ENCODE assay signal across 8 mouse cellular contexts in the genomic region with DNA sequence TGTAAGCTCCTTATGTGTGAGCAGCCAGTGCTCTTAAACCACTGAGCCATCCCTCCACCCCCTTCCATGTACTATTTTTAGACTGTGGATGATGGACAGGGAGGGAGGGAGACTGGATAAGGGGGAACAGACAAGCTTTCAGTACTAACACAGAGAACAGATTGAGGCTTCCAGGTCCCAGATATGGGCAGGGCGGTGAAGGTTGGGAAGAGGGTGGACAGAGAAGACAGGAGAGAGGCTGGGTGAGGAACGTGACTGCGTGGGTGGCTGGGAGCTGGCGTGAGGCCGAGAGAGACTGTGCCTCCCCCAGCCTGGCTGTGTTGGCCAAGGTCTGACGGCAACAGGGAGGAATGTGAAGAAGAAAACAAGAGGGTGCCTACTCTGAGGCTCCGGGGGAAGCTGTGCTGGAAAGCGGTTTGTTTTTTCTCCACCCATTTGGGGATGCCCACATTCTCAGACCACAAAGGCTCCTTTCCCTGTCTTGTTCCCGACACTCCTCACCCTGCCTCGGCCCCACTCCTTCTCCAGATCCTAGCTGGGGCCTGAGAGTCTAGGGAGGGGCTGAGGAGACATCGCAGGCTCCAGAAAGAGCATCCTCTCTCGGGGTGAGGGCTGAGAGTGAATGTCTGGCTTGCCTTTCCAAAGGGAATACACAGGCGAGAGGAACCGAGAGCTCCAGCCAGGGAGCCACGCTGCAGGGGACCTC. TPM values are rescaled to one million over a fixed set of nuclear protein-coding genes. Genes with fewer than 3 reads are reported as not detected.
DNase-seq lines count a peak whose midpoint lies in the region; ATAC-seq and TF ChIP-seq lines count a peak whose summit lies in the region.

No protein-coding gene starts in this region.

- no peak overlapping the region for H3K9ac ChIP-seq in forebrain, postnatal 0 days

- peak; percentile 98 for DNase-seq in 3T3-L1 (ENCODE audit: low read depth, low spot score)
- peak; percentile 91 for DNase-seq in adrenal gland, postnatal 14 days
- peak; percentile 51 for DNase-seq in forebrain, postnatal 0 days
- DNase-seq in heart, postnatal 25 days (ENCODE audit: low spot score): peak; percentile 79
- DNase-seq in layer of hippocampus, postnatal 10 days (ENCODE audit: low spot score in 2 of 2): peak; percentile 73 to 76
- peak; percentile 82 for DNase-seq in lung, postnatal 14 days
- peak; percentile 94 for DNase-seq in testis, postnatal 10 days (ENCODE audit: low spot score)

- ATAC-seq in forebrain, postnatal 0 days: peak; percentile 75
- no peak for ATAC-seq in erythroid progenitor cell, adult 5-6 weeks (replicated peaks; ENCODE audit: low FRiP score, poor library complexity, severe bottlenecking)

- 29% methylated on average over 15 of the region's 15 CpGs for WGBS in forebrain, postnatal 0 days

- H3K27ac ChIP-seq in forebrain, postnatal 0 days (ENCODE audit: low read depth, low read length): no peak overlapping the region; the same call in none of the 2 replicates

- H3K27me3 ChIP-seq in forebrain, postnatal 0 days (ENCODE audit: insufficient read depth, low read length): no peaks in the 10 kb centered on the region

- H3K4me2 ChIP-seq in forebrain, postnatal 0 days (ENCODE audit: low read depth): no peak overlapping the region

- H3K4me3 ChIP-seq in forebrain, postnatal 0 days (ENCODE audit: low read depth, low read length): no peak overlapping the region

- no peaks in the 10 kb centered on the region for H3K36me3 ChIP-seq in forebrain, postnatal 0 days (ENCODE audit: insufficient read depth)

- intact Hi-C loops in heart, postnatal 25 days (cut with DNase I): no loop called here

- H3K4me1 ChIP-seq in forebrain, postnatal 0 days (ENCODE audit: insufficient read depth): 0 out of 2 replicates have a peak, but pooled peaks cover 8% of the 10 kb centered on the region

- no peak for TF ChIP-seq CTCF in forebrain, postnatal 0 days (IDR thresholded peaks at IDR 0.05; ENCODE audit: low read depth)

- H3K9me3 ChIP-seq in forebrain, postnatal 0 days (ENCODE audit: low read length): no peaks in the 10 kb centered on the region

RNA-seq across cellular contexts. Expression of gene Cdsn, which starts 2.3 kb away (rescaled TPM):
- 0.23 and 0.37 TPM in 2 replicates for total RNA-seq in adrenal gland, postnatal 14 days (2021)
- 0.43 TPM in 1 of 2 replicates, not detected in the other for total RNA-seq in forebrain, postnatal 0 days (2014; rRNA removed)
- polyA plus RNA-seq in forebrain, postnatal 0 days (2015; fragmentation: Nextera tagmentation; extraction: Ambion mirVana): 0.18 and 0.20 TPM in 2 replicates
- under 1 TPM; 0.26 to 0.28 TPM for total RNA-seq in heart, postnatal 25 days (2021)
- total RNA-seq in layer of hippocampus, postnatal 10 days (2021): under 1 TPM; 0.51 to 0.78 TPM
- not detected in 2 replicates for total RNA-seq in erythroid progenitor cell, adult 5-6 weeks (2015; ENCODE audit: low replicate concordance)
- not detected in 2 replicates for total RNA-seq in erythroid progenitor cell, adult 5-6 weeks (2017; ENCODE audit: low replicate concordance)

RNA-seq across cellular contexts. Expression of gene Psors1c2, which starts 16.6 kb away (rescaled TPM):
- total RNA-seq in adrenal gland, postnatal 14 days (2021): not detected in 2 replicates
- 0.54 and 0.76 TPM in 2 replicates for total RNA-seq in forebrain, postnatal 0 days (2014; rRNA removed)
- polyA plus RNA-seq in forebrain, postnatal 0 days (2015; fragmentation: Nextera tagmentation; extraction: Ambion mirVana): 0.29 and 0.31 TPM in 2 replicates
- total RNA-seq in heart, postnatal 25 days (2021): not detected
- not detected for total RNA-seq in layer of hippocampus, postnatal 10 days (2021)
- total RNA-seq in erythroid progenitor cell, adult 5-6 weeks (2015; ENCODE audit: low replicate concordance): not detected in 2 replicates
- total RNA-seq in erythroid progenitor cell, adult 5-6 weeks (2017; ENCODE audit: low replicate concordance): not detected in 2 replicates

RNA-seq across cellular contexts. Expression of gene 2300002M23Rik, which starts 17.7 kb away (rescaled TPM):
- not detected in 2 replicates for total RNA-seq in adrenal gland, postnatal 14 days (2021)
- total RNA-seq in forebrain, postnatal 0 days (2014; rRNA removed): not detected in 2 replicates
- polyA plus RNA-seq in forebrain, postnatal 0 days (2015; fragmentation: Nextera tagmentation; extraction: Ambion mirVana): not detected in 2 replicates
- total RNA-seq in heart, postnatal 25 days (2021): not detected
- total RNA-seq in layer of hippocampus, postnatal 10 days (2021): not detected
- total RNA-seq in erythroid progenitor cell, adult 5-6 weeks (2015; ENCODE audit: low replicate concordance): not detected in 2 replicates
- total RNA-seq in erythroid progenitor cell, adult 5-6 weeks (2017; ENCODE audit: low replicate concordance): not detected in 2 replicates

RNA-seq across cellular contexts. Expression of gene Cchcr1, which starts 32.7 kb away (rescaled TPM):
- 12.0 and 14.3 TPM in 2 replicates for total RNA-seq in adrenal gland, postnatal 14 days (2021)
- 5.6 and 9.6 TPM in 2 replicates for total RNA-seq in forebrain, postnatal 0 days (2014; rRNA removed)
- 2.5 and 3.2 TPM in 2 replicates for polyA plus RNA-seq in forebrain, postnatal 0 days (2015; fragmentation: Nextera tagmentation; extraction: Ambion mirVana)
- total RNA-seq in heart, postnatal 25 days (2021): 1 to 10 TPM; 2.2 to 2.8 TPM
- 1 to 10 TPM; 7.7 to 9.7 TPM for total RNA-seq in layer of hippocampus, postnatal 10 days (2021)
- total RNA-seq in erythroid progenitor cell, adult 5-6 weeks (2015; ENCODE audit: low replicate concordance): 32.7 and 49.4 TPM in 2 replicates
- 48.4 and 83.3 TPM in 2 replicates for total RNA-seq in erythroid progenitor cell, adult 5-6 weeks (2017; ENCODE audit: low replicate concordance)

RNA-seq across cellular contexts. Expression of gene Tcf19, which starts 33.0 kb away (rescaled TPM):
- total RNA-seq in adrenal gland, postnatal 14 days (2021): 19.9 and 21.4 TPM in 2 replicates
- total RNA-seq in forebrain, postnatal 0 days (2014; rRNA removed): 10.7 and 20.8 TPM in 2 replicates
- 10.8 and 11.8 TPM in 2 replicates for polyA plus RNA-seq in forebrain, postnatal 0 days (2015; fragmentation: Nextera tagmentation; extraction: Ambion mirVana)
- total RNA-seq in heart, postnatal 25 days (2021): 1 to 10 TPM; 3.1 to 3.5 TPM
- total RNA-seq in layer of hippocampus, postnatal 10 days (2021): 1 to 10 TPM; 7.5 to 8.0 TPM
- 103 and 129 TPM in 2 replicates for total RNA-seq in erythroid progenitor cell, adult 5-6 weeks (2015; ENCODE audit: low replicate concordance)
- 49.4 and 49.9 TPM in 2 replicates for total RNA-seq in erythroid progenitor cell, adult 5-6 weeks (2017; ENCODE audit: low replicate concordance)
